Mouse (Mus musculus): Measurements from ENCODE around the gene Taok1.

The Taok1 gene

DNA sequence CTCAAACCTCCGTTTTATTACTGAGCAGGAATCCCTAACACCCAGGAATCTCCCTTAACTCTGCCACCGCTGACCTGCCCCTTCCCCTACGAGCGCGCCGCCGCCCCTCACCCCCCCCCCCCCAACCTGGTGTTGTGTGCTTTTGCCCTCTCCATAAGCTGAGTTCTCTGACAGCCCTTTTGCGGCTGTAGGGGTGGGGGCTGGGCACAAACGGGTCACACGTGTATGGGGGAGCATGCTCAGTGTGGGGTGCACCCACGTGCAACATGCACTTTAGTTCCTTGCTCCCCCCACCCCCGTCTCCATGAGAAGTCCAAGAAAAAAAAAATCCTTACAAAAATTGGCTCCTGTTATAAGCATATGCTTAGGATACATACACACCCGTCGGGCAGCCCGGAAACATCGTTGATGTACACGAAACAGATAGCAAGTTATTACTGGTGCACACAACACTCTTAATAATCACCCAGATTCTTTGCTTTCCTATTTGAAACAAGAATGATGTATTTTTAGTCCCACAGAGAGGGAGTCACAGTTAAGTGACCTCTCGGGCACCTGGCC lies 115.2 kb downstream of the Taok1 start:
- DNase-seq (ENCODE audit: low spot score): no peak

DNA sequence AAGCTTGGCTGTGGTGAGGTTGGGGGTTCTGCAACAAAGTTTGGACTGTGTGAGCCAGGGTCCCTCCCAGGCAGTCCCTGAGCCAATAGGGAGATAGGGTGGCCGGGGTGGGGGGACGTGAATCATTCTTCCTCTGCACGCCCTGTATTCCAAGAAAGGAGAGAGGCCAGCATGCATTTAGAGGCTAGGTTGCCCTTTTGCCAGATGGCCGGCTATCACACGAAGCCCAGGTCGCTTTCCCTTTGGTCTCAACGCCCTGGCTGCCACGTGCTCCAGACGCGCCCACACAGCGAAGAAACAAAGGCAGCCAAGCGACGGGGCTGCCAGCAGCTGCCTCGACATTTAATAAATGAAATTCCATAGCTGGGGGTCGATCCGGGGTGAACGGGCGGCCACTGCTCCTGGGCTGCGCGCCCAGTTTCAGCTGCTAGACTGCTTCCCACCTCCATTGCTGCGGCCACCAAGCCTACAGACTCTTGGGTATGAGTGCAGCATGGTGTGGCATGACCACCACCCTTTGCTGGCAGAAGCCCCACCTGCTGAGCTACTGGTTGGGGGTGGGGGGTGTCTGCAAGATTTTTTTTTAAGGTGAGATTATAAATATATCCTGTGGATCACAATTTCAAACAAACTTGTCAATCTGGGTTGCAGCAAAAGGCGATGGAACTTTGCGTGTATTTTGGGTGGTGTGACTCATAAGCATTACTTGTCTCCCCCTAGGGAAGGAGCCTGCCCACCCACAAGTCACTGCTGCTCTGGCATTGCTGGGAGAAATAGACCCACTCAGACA lies 115.9 kb downstream of the Taok1 start:
- DNase-seq (ENCODE audit: low spot score): no peak

DNA sequence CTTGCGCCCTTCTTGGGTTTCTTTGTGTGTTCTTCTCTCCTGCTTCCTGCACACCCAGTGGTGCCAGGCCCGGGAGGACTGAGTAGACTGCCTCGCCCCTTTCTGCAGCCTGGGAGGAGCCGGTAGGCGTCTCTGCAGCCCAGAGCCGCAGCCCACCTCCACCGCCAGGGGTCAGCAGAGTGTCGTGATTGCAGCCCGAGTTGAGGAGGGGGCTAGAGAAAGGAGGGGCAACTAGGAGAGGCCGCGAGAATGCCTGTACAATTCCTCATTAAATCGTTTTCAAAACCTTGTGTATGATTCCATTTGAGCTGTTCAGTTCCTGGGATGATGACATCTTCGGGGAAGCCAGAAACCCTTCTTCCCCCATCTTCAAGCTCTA lies 116.5 kb downstream of the Taok1 start:
- peak; percentile 90 for DNase-seq (ENCODE audit: low spot score)

DNA sequence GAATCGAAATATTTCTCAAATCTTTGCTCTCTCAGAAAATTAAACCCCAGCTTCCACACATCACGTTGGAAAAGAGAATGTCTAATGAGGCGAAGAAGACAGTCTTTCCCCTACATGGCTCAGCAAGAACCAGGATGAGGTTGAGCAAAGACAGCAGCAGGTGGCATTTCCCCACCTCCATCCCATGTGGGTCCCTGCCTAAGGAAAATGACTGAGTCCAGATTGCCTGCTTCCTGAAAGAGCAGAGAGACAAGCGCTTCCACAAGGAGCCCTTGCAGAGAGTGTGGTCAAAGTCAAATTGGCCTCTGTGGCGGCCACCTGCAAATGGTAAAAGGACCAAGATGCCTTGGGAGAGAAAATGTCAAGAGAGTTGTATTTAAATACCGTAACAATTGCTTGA lies 117.2 kb downstream of the Taok1 start:
- no peak for DNase-seq (ENCODE audit: low spot score)

DNA sequence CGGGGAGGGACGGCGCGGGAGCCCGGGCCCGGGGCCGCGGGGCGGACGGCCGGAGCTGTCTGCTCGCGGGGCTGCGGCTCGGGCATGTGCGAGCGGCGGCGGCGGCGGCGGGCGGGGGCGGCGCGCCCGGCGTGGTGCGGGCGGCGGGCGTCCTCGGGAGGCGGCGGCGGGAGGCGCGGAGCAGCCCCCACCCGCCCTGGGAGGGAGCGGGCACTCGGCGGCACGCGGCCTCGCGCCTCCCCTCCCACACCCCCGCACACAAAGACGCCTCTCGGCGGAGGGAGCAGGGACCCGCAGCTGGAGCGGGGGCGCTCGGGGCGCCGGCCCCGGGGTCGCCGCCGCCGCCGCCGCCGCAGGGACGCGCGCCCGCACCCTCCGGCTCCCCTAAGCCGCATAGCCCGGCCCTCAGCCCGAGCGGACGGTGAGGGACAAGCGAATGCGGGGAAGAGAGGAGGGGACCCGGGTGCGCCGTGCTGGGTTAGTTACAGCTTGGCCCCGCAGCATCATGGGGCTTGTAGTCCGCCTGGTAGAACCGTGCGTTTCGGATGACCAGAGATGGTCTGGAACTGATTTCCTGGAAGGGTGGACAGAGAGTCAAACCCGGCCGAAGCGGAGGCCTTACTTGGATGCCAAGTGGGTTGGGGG lies 117.9 kb downstream of the Taok1 start, which contains the start of gene Ankrd13b:
Gene Ankrd13b, minus strand, starts transcription at position 88 of the 645 bp plus-strand sequence.
- peak; percentile 64 for DNase-seq (ENCODE audit: low spot score)

DNA sequence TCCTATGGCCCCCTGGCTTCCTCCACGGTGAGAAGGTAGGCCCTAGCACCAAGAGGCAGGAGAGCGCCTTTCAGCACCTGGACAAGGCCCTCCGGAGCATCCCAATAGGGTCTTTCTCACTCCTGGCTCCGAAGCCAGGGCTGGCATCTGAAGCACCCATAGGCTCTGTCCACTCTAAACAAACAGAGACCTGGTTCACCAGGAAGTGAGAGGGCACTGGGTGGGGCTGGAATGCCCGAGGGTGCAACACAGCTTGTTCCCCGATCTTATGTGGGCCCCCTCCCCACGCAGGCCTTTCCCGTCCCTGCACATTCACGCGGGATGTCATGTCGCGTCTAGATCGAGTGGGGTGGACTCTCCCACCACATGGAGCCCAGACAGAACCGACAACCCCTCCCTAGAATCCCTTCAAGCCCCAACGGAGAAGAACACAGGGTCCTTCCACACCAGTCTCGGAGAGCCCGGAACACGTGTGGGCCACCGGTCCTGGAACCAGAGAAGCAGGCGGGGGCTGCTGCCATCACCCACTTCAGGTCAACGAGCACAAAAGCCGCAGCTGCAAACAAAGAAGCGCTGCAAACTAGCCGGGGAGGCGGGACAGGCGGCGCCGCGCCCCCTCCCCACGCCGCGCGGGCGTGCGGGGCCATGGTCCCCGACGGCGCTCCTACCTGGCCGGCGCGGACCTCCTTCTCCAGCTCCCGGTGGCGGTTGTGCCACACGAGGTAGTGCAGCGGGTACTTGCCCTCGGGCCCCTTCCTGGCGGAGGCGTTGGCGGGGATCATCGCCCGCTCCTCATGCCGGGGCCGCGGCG lies 118.6 kb downstream of the Taok1 start:
- DNase-seq (ENCODE audit: low spot score): no peak

DNA sequence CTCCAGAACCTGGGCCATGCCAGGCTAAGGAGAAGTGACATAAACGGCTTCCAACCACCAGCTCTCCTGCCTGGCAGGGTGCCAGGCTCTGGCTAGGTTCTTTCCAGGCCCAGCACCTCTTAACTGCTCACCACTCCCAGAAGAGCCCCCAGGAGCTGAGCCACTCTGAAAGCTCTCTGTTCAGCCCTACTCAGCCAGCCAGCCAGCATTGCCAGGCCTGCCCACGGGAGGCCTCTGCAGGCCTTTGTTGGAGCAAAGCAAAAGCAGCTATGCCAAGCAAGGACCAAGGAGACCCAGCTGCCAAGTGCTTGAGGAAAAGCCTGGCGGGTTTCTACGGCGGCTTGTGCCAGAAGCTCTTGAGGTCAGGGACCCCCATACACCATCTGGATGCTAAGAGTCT lies 120.8 kb downstream of the Taok1 start:
- DNase-seq (ENCODE audit: low spot score): no peak

DNA sequence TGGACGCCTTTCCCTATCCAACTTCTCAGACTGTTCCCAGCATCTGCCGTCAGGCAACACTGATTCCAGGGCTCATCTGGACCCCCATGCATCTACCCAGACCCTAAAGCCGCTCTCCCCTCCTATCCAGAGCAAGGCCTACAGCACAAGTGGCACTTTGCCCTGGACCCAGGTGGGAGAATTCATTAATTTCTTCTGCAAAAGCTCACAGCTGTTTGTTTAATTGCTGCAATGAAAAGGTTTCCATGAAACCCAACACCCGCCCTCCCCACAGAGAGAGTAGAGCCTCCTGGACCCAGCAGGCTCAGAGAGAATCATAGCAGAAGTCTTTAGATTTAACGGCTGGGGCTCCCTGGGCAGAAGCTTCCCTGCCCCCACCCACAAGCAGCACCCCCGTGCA lies 122.4 kb downstream of the Taok1 start:
- no peak for DNase-seq (ENCODE audit: low spot score)

DNA sequence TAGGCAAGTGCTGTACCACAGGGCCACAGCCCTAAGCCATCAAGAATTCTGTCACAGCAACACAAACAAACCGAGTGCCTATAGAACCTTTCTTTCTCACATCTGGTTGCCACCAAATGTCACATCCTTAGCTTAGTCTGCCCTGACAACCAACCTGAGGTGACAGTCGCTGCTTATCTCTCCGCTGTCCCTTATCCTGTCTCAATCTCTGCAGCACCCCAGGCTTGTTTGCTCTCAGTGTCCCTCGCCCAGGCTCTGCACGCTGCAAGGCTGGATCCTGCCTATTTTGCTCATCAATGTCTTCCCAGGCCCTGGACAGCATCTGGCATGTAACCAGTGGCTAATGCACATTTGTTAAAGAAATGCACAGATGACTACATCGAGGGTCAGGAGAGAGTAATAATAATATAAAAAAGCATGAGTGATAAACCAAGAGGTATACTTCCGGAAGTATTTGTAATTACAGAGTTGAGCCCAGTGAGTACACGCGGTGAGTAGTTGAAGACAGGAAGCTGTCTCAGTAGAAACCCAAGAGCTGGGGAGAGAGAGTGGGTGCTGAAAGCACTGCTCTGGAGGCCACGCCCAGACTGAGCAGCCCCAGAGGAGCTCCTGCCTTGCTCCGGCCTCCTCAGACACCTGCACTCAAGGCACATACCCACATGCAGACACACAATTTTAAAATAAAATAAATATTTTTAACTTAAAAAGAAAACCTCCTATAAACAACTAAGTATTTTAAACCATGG lies 123.9 kb downstream of the Taok1 start:
- DNase-seq (ENCODE audit: low spot score): no peak

DNA sequence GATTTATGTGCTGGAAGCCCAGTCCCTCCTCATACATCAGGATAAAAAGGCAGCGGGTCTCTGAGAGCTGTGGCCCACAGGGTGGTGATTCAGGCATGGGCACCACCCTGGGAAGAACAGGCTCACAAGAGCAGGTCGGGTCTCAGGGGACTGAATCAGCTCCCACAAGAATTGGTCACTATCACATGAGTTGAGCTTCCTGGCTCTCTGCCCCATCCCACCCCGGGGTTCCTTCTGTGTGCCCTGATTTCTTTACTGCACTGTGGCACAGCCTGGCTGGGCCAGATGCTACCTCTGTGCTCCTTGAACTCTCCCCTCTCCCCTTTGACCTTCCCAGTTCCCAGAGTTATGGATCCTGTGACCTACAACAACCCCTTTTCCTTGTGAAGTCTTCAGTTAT lies 124.6 kb downstream of the Taok1 start:
- DNase-seq (ENCODE audit: low spot score): no peak
